Mouse (Mus musculus) forebrain, postnatal 0 days (tissue): ENCODE data around the gene Lgals3bp. TPM values are rescaled to one million over a fixed set of nuclear protein-coding genes. Genes with fewer than 3 reads are reported as not detected.
A peak's percentile ranks its signal among the peaks of the same experiment; 100 is the strongest.

Source experiments
- ATAC-seq: fragments of 200-750 bp; cut with Nextera tagmentation; 2 replicates; pipeline ENCODE4 v1.8.0; 2017; ENCODE audit warnings: mild to moderate bottlenecking, moderate library complexity
- DNase-seq: peaks from one replicate; pipeline ENCODE4 v3.0.0-alpha.2; 2015
- H3K27ac ChIP-seq: fragments of 300-500 bp; sonication (generic); 2 replicates; pipeline ENCODE4 v1.5.1; 2014; ENCODE audit warnings: low read depth, mild to moderate bottlenecking, antibody characterized with exemption, low read length, moderate library complexity, mixed read lengths
- H3K27me3 ChIP-seq: fragments of 300-500 bp; sonication (generic); 2 replicates; pipeline ENCODE4 v1.6.1; 2014; ENCODE audit warnings: mild to moderate bottlenecking, low read length, mixed read lengths; ENCODE audit not compliant: insufficient read depth
- H3K36me3 ChIP-seq: fragments of 300-500 bp; sonication (generic); 2 replicates; pipeline ENCODE4 v1.6.1; 2014; ENCODE audit warnings: mild to moderate bottlenecking, moderate library complexity; ENCODE audit not compliant: insufficient read depth
- H3K4me1 ChIP-seq: fragments of 300-500 bp; sonication (generic); 2 replicates; pipeline ENCODE4 v1.6.1; 2014; ENCODE audit warnings: antibody characterized with exemption; ENCODE audit not compliant: insufficient read depth
- H3K4me2 ChIP-seq: fragments of 300-500 bp; sonication (generic); 2 replicates; pipeline ENCODE4 v1.6.1; 2014; ENCODE audit warnings: low read depth, mild to moderate bottlenecking, moderate library complexity
- H3K4me3 ChIP-seq: fragments of 300-500 bp; sonication (generic); 2 replicates; pipeline ENCODE4 v1.5.1; 2014; ENCODE audit warnings: low read depth, low read length, mixed read lengths
- H3K9ac ChIP-seq: fragments of 300-500 bp; sonication (generic); 2 replicates; pipeline ENCODE4 v1.6.1; 2014; ENCODE audit warnings: mild to moderate bottlenecking
- H3K9me3 ChIP-seq: fragments of 300-500 bp; sonication (generic); 2 replicates; pipeline ENCODE4 v1.6.1; 2016; ENCODE audit warnings: low read length
- CTCF ChIP-seq: sonication (generic); IDR thresholded peaks from 2 replicates; pipeline ENCODE4 v1.5.1; 2016; ENCODE audit warnings: antibody characterized with exemption, control low read depth, low read depth
- WGBS: fragments of 180-500 bp; shearing (Covaris S2); extraction: QIAGEN DNeasy Blood & Tissue Kit; methylation state at CpG from one replicate; pipeline ENCODE4 v1.1.7; 2014; 5-methylcytosine and 5-hydroxymethylcytosine counted together
- polyA plus RNA-seq: library from polyadenylated mRNA; unstranded; fragments of >200 nt; fragmentation: Nextera tagmentation; extraction: Ambion mirVana; gene quantifications from 2 replicates; pipeline ENCODE4 v1.2.1, GENCODE M21; 2015
- total RNA-seq: library from RNA; depleted of rRNA; stranded (reverse); fragments of >200 nt; gene quantifications from 2 replicates; pipeline ENCODE4 v1.2.3, GENCODE M21; 2014

Gene Lgals3bp
- total and polyA plus RNA-seq, 2 experiments from 2014 or later = 15.6 to 16.4 TPM

DNA sequence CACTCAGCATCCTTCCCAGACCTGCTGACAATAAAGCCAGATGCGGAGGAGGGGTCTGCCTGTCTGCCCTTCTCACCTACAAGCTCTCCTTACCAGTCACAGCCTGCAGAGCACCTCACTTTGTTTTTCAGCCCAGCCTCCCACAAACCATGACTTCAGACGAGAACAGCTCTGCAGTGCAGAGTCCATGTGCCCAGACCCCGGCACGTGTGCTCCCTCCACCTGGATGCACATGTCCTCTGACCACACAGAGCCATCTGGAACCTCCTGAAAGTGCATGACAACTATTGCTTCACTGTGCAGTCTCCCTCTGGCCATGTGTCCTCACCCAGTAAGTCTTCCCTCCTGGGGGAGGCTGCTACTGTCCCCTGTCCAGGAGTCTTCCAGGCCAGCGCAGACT lies 12.4 kb upstream of the Lgals3bp start:
- WGBS = 92% methylated on average over 5 of the region's 5 CpGs
- Histone ChIP-seq H3K9me3 (no peaks in the 10 kb centered on the region), H3K4me1 (peaks cover 6% of the 10 kb centered on the region), H3K4me2 (no peak overlapping the region), H3K4me3 (no peak overlapping the region), H3K9ac (no peak overlapping the region), H3K27me3 (no peaks in the 10 kb centered on the region), H3K27ac (no peak overlapping the region), H3K36me3 (peaks cover 26% of the 10 kb centered on the region)
- ATAC-seq (no peak), DNase-seq (no peak)
- no peak for TF ChIP-seq CTCF

DNA sequence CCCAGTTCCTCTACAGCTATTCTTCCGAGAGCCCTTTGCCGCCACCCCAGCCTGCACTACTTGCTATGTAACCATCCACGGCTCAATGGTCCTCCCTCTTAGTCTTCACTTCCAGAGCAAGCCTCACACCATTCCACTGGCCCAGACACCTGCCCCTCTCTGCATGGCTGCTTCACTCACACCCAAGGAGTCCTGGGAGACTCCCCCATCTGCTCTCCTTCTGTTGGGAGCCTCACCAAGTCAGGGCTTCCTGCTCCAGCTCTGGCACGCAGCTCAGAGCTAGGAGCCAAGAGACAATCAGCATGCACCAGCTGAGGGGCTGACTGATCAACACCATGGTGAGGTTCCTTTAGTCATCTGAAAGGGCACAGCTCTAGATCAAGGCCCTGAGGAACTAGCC lies 11.2 kb upstream of the Lgals3bp start:
- Histone ChIP-seq H3K9ac (no peak overlapping the region), H3K36me3 (peaks cover 36% of the 10 kb centered on the region), H3K4me2 (no peak overlapping the region), H3K27me3 (no peaks in the 10 kb centered on the region), H3K4me3 (no peak overlapping the region), H3K4me1 (peaks cover 3% of the 10 kb centered on the region), H3K27ac (no peak overlapping the region), H3K9me3 (no peaks in the 10 kb centered on the region)
- WGBS = 63% methylated on average over 4 of the region's 4 CpGs
- ATAC-seq = peak; percentile 72
- TF ChIP-seq CTCF = no peak
- peak; percentile 63 for DNase-seq

GRCm38 (mm10) chr11:118412601-118413000 lies 10.7 kb upstream of the Lgals3bp start:
- DNase-seq (no peak), ATAC-seq (no peak)
- no peak overlapping the region for H3K4me2 ChIP-seq
- H3K36me3 ChIP-seq = peaks cover 41% of the 10 kb centered on the region
- WGBS = 66% methylated on average over 2 of the region's 2 CpGs
- no peaks in the 10 kb centered on the region for H3K4me1 ChIP-seq
- H3K27ac ChIP-seq = no peak overlapping the region
- H3K9ac ChIP-seq = no peak overlapping the region
- no peak for TF ChIP-seq CTCF
- no peaks in the 10 kb centered on the region for H3K27me3 ChIP-seq
- H3K4me3 ChIP-seq = no peak overlapping the region
- H3K9me3 ChIP-seq = no peaks in the 10 kb centered on the region

DNA sequence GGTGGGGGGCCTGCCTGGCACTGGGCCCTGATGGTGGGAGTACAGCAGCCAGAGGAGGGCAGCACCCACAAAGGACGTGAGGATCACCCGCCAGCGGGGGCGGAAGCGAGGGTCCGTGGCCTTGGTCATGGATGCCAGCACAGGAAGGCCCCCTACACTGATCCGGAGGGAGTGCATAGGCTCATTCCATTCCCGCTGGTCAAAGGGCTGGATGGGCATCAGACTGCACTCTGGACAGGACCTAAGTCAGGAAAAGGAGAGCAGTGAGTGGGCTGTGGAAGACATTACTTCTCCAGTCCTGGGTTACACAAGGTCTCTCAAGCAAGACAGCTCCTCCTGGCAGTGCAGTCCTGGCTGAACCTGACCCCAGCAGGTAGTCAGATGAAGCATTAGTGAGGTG lies 9.4 kb upstream of the Lgals3bp start:
- no peak for DNase-seq
- WGBS = 90% methylated on average over 8 of the region's 8 CpGs
- H3K9me3 ChIP-seq = no peaks in the 10 kb centered on the region
- TF ChIP-seq CTCF = no peak; the same call in 1 of the 2 replicates
- no peak for ATAC-seq
- peaks cover 50% of the 10 kb centered on the region for H3K36me3 ChIP-seq
- no peak overlapping the region for H3K4me2 ChIP-seq
- no peak overlapping the region for H3K4me3 ChIP-seq
- H3K27me3 ChIP-seq = no peaks in the 10 kb centered on the region
- H3K9ac ChIP-seq = no peak overlapping the region
- no peak overlapping the region for H3K27ac ChIP-seq
- no peaks in the 10 kb centered on the region for H3K4me1 ChIP-seq

DNA sequence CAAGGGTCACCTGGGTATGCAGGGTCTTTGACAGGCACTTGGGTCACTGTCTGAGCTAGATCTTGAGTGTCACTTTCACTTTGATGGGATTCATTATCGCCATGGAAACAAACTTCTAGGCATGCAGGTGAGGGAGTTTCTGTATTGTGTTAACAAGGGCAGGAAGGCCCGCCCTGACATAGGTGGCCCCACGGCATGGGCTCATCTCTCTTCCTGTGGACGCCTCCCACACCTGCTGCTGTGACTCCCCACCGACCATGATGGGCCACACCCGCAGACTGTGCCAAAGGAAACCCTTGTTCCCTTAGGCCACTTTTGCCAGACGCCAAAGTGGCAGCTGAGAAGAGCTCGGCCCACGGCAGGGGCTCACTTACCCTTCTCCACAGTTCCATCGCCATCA lies 8.6 kb upstream of the Lgals3bp start:
- H3K9ac ChIP-seq = no peak overlapping the region
- DNase-seq = no peak
- no peak for ATAC-seq
- H3K27me3 ChIP-seq = no peaks in the 10 kb centered on the region
- H3K9me3 ChIP-seq = no peaks in the 10 kb centered on the region
- no peak overlapping the region for H3K27ac ChIP-seq
- no peaks in the 10 kb centered on the region for H3K4me1 ChIP-seq
- 92% methylated on average over 10 of the region's 10 CpGs for WGBS
- no peak overlapping the region for H3K4me3 ChIP-seq
- no peak overlapping the region for H3K4me2 ChIP-seq
- TF ChIP-seq CTCF = no peak
- peaks cover 57% of the 10 kb centered on the region for H3K36me3 ChIP-seq

DNA sequence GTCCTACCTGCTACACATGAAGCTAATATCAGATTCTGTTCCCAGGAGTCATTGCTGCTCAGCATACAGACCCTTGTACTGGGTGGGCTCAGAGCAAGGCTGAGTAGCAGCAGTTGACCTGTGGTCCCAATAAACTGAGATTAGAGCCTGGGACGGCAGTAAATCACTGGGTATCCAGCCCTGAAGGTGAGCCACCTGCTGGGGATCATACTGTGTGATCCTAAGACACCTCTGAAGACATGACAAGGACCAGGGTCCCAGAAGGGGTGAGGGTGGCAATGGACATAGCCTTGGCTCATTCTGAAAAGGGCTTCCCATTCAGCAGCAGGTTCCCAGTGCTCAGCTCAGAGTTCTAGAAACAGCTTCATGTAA lies 8.2 kb upstream of the Lgals3bp start:
- H3K4me1 ChIP-seq = no peaks in the 10 kb centered on the region
- peaks cover 58% of the 10 kb centered on the region for H3K36me3 ChIP-seq
- no peak overlapping the region for H3K27ac ChIP-seq
- no peak overlapping the region for H3K9ac ChIP-seq
- DNase-seq (no peak), ATAC-seq (no peak)
- H3K4me3 ChIP-seq = no peak overlapping the region
- 81% methylated on average over 1 of the region's 1 CpGs for WGBS
- TF ChIP-seq CTCF = no peak
- no peaks in the 10 kb centered on the region for H3K9me3 ChIP-seq
- H3K4me2 ChIP-seq = no peak overlapping the region
- no peaks in the 10 kb centered on the region for H3K27me3 ChIP-seq

DNA sequence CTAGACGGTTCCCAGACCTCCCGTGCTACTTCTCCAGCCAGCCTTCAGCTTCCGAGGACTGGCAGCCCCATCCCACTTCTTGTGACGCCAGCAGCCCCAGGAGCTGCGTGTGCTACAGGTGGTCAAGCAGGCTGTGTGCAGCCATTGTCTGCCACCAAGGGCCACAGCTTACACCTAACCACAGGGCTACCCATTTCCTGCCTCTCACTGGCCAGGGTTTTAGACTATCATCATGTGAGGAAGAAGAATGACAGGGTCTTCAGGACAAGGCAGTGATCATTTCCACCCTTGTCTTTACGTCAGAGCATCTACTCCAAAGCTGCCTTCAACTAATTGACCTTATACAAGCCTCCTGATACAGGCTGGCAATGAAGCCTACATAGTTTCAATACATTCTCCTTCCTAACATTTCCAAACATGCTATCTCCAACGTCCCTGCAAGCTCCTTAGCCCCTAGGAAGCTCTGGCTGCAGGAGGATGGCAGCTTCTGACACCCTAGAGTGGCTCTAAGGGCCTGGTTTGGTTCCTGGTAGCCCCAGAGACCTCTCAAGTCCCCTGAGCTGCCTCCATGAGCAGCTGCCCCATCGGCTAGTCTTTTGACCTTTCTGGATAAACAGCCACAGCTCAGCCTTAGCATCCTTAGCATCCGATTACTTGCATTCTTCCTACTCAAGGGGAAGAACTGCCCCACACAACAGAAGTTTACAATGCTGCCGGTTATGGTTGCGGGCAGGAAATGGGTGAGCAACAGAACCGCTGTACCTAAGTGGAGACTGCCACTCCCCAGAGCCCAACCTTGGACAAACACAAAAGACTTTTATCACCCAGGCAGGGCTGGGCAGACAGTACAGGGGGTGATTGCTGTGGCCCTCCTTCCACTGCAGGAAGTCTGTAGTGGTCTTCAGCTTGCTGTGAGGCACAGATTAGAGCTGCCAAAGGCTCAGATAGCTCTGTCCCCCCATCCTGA lies 7.5 kb upstream of the Lgals3bp start:
- Histone ChIP-seq H3K36me3 (peaks cover 51% of the 10 kb centered on the region), H3K9ac (no peak overlapping the region), H3K27me3 (no peaks in the 10 kb centered on the region), H3K4me2 (no peak overlapping the region), H3K9me3 (no peaks in the 10 kb centered on the region), H3K27ac (no peak overlapping the region), H3K4me1 (no peaks in the 10 kb centered on the region), H3K4me3 (no peak overlapping the region)
- TF ChIP-seq CTCF = no peak
- no peak for ATAC-seq
- DNase-seq = no peak
- 86% methylated on average over 12 of the region's 12 CpGs for WGBS
